In the genomic region with DNA sequence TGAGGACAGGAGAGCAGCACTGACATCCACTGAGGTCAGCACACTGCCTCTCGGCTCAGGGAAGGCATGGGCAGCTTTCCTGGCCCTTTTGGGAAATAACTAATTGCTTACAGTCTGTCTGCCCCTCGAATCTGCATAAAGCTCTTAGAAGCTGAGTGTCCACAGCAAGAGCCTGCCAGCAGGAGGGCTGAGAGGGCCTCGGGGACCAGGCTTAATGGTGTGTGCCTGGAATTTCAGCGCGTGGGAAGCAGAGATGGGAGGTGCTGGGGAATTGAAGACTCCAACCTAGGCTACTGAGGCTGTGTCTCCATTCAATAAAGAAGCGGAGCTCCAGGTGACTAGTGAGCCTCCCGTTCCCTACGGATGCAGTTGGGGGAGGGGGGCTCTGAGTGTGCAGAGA, we compare ENCODE assay signal across 14 mouse cellular contexts. TPM values are rescaled to one million over a fixed set of nuclear protein-coding genes. Genes with fewer than 3 reads are reported as not detected.
DNase-seq lines count a peak whose midpoint lies in the region; ATAC-seq and TF ChIP-seq lines count a peak whose summit lies in the region.
"Had no signal": no experiment of that assay in that cellular context is flagged by ENCODE, and none has a peak within 500 bp of the region (broad histone marks: within the 10 kb centered on the region; RNA-seq: fewer than 3 reads in every experiment).

No protein-coding gene starts in this region.

- H3K9me3 ChIP-seq in heart, embryonic 11.5 days (replicated peaks; ENCODE audit: control insufficient read depth, low read length): no peaks in the 10 kb centered on the region; the same call in 1 of the 2 replicates
- no peaks in the 10 kb centered on the region for H3K9me3 ChIP-seq in hindbrain, embryonic 15.5 days
- H3K9me3 ChIP-seq: heart, embryonic 13.5 days had no signal

- H3K4me1 ChIP-seq in heart, embryonic 11.5 days (ENCODE audit: control insufficient read depth, insufficient read depth, low read length): peaks cover 3% of the 10 kb centered on the region; the same call in 1 of the 2 replicates
- H3K4me1 ChIP-seq in testis, adult 2 months (ENCODE audit: control insufficient read depth, insufficient read depth, low read length): peaks cover 5% of the 10 kb centered on the region
- peaks cover 48% of the 10 kb centered on the region for H3K4me1 ChIP-seq in hindbrain, embryonic 15.5 days (replicated peaks)
- H3K4me1 ChIP-seq in olfactory bulb, adult 2 months (ENCODE audit: control insufficient read depth, insufficient read depth, low read length): peaks cover 16% of the 10 kb centered on the region

- H3K4me2 ChIP-seq in heart, embryonic 11.5 days: no peak overlapping the region
- peak overlapping the region; percentile 18; the same call in 1 of the 2 replicates for H3K4me2 ChIP-seq in hindbrain, embryonic 15.5 days
- H3K4me2 ChIP-seq: heart, embryonic 13.5 days had no signal

- peaks cover 30% of the 10 kb centered on the region for H3K36me3 ChIP-seq in heart, embryonic 11.5 days (ENCODE audit: control insufficient read depth, insufficient read depth, low read length)
- peaks cover 2% of the 10 kb centered on the region for H3K36me3 ChIP-seq in testis, adult 2 months (ENCODE audit: control insufficient read depth, insufficient read depth, low read length)
- H3K36me3 ChIP-seq in hindbrain, embryonic 15.5 days: peaks cover 58% of the 10 kb centered on the region

- no peak overlapping the region for H3K4me3 ChIP-seq in heart, embryonic 11.5 days (ENCODE audit: low read depth, low read length)
- H3K4me3 ChIP-seq in testis, adult 2 months (ENCODE audit: control insufficient read depth, low read depth, low read length): peak overlapping the region; percentile 76
- H3K4me3 ChIP-seq in hindbrain, embryonic 15.5 days: peak overlapping the region; percentile 6; the same call in 1 of the 2 replicates
- H3K4me3 ChIP-seq in olfactory bulb, adult 2 months (ENCODE audit: insufficient read depth, low read depth, low read length): no peak overlapping the region
- H3K4me3 ChIP-seq: erythroblast, embryonic 14.5 days; heart, embryonic 13.5 days had no signal

- TF ChIP-seq CTCF in testis, adult 2 months (IDR thresholded peaks at IDR 0.05; ENCODE audit: control insufficient read depth, insufficient read depth, insufficient replicate concordance, low read depth, low read length): no peak
- TF ChIP-seq CTCF in olfactory bulb, adult 2 months (IDR thresholded peaks at IDR 0.05; ENCODE audit: insufficient read depth, low read depth, low read length): no peak

- no peak overlapping the region for H3K27ac ChIP-seq in heart, embryonic 11.5 days (ENCODE audit: low read depth, low read length)
- H3K27ac ChIP-seq in testis, adult 2 months (ENCODE audit: control insufficient read depth, insufficient read depth, low read depth, low read length): no peak overlapping the region
- H3K27ac ChIP-seq in hindbrain, embryonic 15.5 days (replicated peaks): peak overlapping the region; percentile 76
- H3K27ac ChIP-seq in olfactory bulb, adult 2 months (ENCODE audit: insufficient read depth, low read depth, low read length): peak overlapping the region; percentile 78
- H3K27ac ChIP-seq: heart, embryonic 13.5 days had no signal

- no peak for DNase-seq in heart, adult 18-20 months
- no peak for DNase-seq in testis, postnatal 14 days (ENCODE audit: low spot score)
- DNase-seq in embryo, embryonic 11 days: no peak
- no peak for DNase-seq in ovary, adult 18-20 months (ENCODE audit: low spot score)
- DNase-seq: cerebellum, postnatal 36 days; gastrocnemius, postnatal 14 days; kidney, postnatal 4 days had no signal

- H3K9ac ChIP-seq in heart, embryonic 11.5 days (ENCODE audit: low read depth, low read length): 0 out of 2 replicates have a peak overlapping the region, but pooled peaks have one; percentile 28
- peak overlapping the region; percentile 18; the same call in 1 of the 2 replicates for H3K9ac ChIP-seq in hindbrain, embryonic 15.5 days
- H3K9ac ChIP-seq: heart, embryonic 13.5 days had no signal

- no peak for ATAC-seq in heart, embryonic 11.5 days (replicated peaks; ENCODE audit: insufficient number of reproducible peaks, low FRiP score, low TSS enrichment)
- ATAC-seq in hindbrain, embryonic 15.5 days (ENCODE audit: low FRiP score, low read depth): no peak

- H3K27me3 ChIP-seq in heart, embryonic 11.5 days (ENCODE audit: control insufficient read depth, insufficient read depth, low read length): no peaks in the 10 kb centered on the region
- no peaks in the 10 kb centered on the region for H3K27me3 ChIP-seq in testis, adult 2 months (ENCODE audit: control insufficient read depth, insufficient read depth, low read length)
- no peaks in the 10 kb centered on the region for H3K27me3 ChIP-seq in hindbrain, embryonic 15.5 days
- H3K27me3 ChIP-seq: heart, embryonic 13.5 days had no signal

- 80% methylated on average over 8 of the region's 8 CpGs for WGBS in heart, embryonic 11.5 days (ENCODE audit: insufficient replicate concordance)
- WGBS in hindbrain, embryonic 15.5 days: 22% methylated on average over 8 of the region's 8 CpGs
- WGBS in olfactory bulb, adult 2 months: 21% methylated on average over 8 of the region's 8 CpGs

- peak; percentile 24; the same call in 1 of the 2 replicates for TF ChIP-seq POLR2A in testis, adult 2 months (IDR thresholded peaks at IDR 0.05; ENCODE audit: control insufficient read depth, low read depth, low read length)
- no peak for TF ChIP-seq POLR2A in olfactory bulb, adult 2 months (IDR thresholded peaks at IDR 0.05; ENCODE audit: insufficient read depth, low read depth, low read length)

RNA-seq across cellular contexts. Expression of a gene that starts 6.1 kb away (rescaled TPM):
- 962 and 991 TPM in 2 replicates for polyA plus RNA-seq in heart, embryonic 11.5 days (2014; fragmentation: Nextera tagmentation; extraction: Ambion mirVana)
- total RNA-seq in heart, adult 18-20 months (2021): 10 to 100 TPM; 21.3 to 24.5 TPM
- polyA plus RNA-seq in testis, adult 2 months (2012; rRNA removed): 109 and 126 TPM in 2 replicates
- 5,846 and 6,036 TPM in 2 replicates for polyA plus RNA-seq in hindbrain, embryonic 15.5 days (2015; fragmentation: Nextera tagmentation; extraction: Ambion mirVana)
- polyA plus RNA-seq in olfactory bulb, adult 2 months (2012; ENCODE audit: insufficient read depth, insufficient read length, low replicate concordance, missing spikeins): 402 and 593 TPM in 2 replicates

RNA-seq across cellular contexts. Expression of a gene that starts 22.3 kb away (rescaled TPM):
- polyA plus RNA-seq in heart, embryonic 11.5 days (2014; fragmentation: Nextera tagmentation; extraction: Ambion mirVana): 4.2 and 4.8 TPM in 2 replicates
- 10 to 100 TPM; 15.5 to 15.7 TPM for total RNA-seq in heart, adult 18-20 months (2021)
- polyA plus RNA-seq in testis, adult 2 months (2012; rRNA removed): 65.0 and 67.1 TPM in 2 replicates
- 30.4 and 35.2 TPM in 2 replicates for polyA plus RNA-seq in hindbrain, embryonic 15.5 days (2015; fragmentation: Nextera tagmentation; extraction: Ambion mirVana)
- polyA plus RNA-seq in olfactory bulb, adult 2 months (2012; ENCODE audit: insufficient read depth, insufficient read length, low replicate concordance, missing spikeins): not detected in 2 replicates
- polyA plus RNA-seq: erythroblast, embryonic 14.5 days had no signal

RNA-seq across cellular contexts. Expression of a gene that starts 36.6 kb away (rescaled TPM):
- 5.6 and 6.6 TPM in 2 replicates for polyA plus RNA-seq in heart, embryonic 11.5 days (2014; fragmentation: Nextera tagmentation; extraction: Ambion mirVana)
- under 1 TPM in 1 of 2 experiments, not detected in 1; 0.36 TPM for total RNA-seq in heart, adult 18-20 months (2021)
- polyA plus RNA-seq in testis, adult 2 months (2012; rRNA removed): 3.7 and 3.8 TPM in 2 replicates
- polyA plus RNA-seq in hindbrain, embryonic 15.5 days (2015; fragmentation: Nextera tagmentation; extraction: Ambion mirVana): 2.0 and 2.9 TPM in 2 replicates
- not detected in 2 replicates for polyA plus RNA-seq in olfactory bulb, adult 2 months (2012; ENCODE audit: insufficient read depth, insufficient read length, low replicate concordance, missing spikeins)
- polyA plus RNA-seq: liver, adult 2 months had no signal

Comparison
In these comparisons a context has a peak if more than half of its experiments do, and no peak if none do; other contexts are left out.
1. H3K27ac ChIP-seq: peak in hindbrain, embryonic 15.5 days (single experiment) and olfactory bulb, adult 2 months (single experiment); none in heart, embryonic 11.5 days (single experiment) and testis, adult 2 months (single experiment).
2. H3K4me3 ChIP-seq: peak in testis, adult 2 months (single experiment) and hindbrain, embryonic 15.5 days (single experiment); none in heart, embryonic 11.5 days (single experiment) and olfactory bulb, adult 2 months (single experiment).